Mouse (Mus musculus): ENCODE data around the gene Ccnl2. TPM values are rescaled to one million over a fixed set of nuclear protein-coding genes. Genes with fewer than 3 reads are reported as not detected.

Gene Ccnl2
- 63.4 and 98.7 TPM in 2 replicates for polyA plus RNA-seq (2012; rRNA removed; ENCODE audit: low replicate concordance)

DNA sequence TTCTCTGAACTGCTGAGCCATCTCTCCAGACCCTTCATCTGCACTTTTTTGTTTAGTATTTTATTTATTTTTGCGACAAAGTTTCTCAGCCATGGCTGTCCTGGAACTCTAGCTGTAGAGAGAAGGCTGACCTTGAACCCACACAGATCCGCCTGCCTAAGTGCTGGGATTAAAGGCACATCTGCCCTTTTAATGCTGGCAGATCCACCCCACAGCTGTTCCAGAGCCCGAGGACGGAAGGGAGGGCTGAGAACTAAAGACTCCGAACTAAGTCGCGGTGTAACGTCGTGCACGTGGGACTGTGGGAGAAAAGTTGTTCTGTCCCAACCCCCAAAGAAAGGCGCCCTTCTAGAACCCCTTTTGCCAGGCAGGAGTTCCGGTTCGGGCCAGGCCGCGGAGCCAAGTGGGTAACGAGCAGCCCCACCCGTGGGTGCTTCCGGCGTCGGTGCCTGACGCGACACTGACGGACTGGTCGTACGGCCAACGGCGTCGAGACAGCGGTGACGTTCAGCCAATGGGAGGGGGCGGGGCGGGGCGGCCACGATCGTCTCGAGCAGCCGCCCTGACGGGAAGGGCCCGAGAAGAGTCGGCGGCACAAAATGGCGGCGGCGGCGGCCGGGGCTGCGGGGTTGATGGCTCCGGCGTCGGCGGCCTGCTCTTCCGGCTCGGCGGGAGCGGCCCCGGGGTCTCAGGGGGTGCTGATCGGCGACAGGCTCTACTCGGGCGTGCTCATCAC lies at the start of gene Ccnl2:
TSS of gene Ccnl2 (plus strand) at position 561 of the 736 bp plus-strand sequence.

DNA sequence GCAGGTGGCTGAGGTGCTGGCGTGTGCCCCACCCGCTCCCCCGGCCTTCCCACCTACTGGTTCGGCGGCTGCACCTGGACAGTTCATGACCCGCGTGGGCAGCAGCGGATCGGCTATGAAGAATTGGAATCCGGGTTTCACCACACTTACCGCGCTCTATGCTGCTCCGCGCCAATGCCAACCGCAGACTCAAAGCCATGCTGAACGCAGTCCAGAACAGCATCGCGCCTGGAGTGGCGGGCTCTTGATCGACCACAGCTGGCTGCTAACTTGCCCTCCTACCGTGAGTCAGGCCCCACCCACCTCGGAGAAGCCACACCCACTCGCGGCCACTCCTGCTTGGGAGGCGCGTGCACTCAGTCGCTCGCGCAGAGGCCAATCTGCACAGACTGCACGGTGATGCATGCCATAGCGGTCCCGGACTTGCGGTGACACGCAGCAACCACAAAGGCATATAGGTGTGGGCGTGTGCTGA lies 38.0 kb upstream of the Ccnl2 start, which contains the start of gene Vwa1:
TSS of gene Vwa1 (minus strand) at position 419 of the 475 bp plus-strand sequence.

DNA sequence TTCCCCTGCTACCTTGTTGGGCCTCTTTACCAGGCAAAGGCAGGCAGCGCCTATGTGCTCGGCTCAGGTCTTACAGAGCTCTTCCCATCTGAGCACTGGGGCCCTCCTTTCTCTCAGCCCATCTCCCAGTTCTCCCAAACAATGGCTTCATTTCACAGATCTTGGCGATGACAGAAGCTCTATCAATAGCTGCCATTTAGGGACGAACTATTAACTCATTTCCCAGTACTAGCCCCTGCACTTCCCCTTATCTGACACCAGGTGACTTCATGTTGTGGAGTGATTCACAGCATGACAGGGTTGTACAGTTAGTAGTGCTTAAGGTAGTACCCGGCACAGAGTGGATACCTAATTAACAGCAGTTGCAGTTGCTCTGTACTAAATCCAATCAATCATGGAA lies 26.5 kb upstream of the Ccnl2 start, which contains the start of gene Tmem88b:
TSS of gene Tmem88b (minus strand) at position 56 of the 400 bp plus-strand sequence.

DNA sequence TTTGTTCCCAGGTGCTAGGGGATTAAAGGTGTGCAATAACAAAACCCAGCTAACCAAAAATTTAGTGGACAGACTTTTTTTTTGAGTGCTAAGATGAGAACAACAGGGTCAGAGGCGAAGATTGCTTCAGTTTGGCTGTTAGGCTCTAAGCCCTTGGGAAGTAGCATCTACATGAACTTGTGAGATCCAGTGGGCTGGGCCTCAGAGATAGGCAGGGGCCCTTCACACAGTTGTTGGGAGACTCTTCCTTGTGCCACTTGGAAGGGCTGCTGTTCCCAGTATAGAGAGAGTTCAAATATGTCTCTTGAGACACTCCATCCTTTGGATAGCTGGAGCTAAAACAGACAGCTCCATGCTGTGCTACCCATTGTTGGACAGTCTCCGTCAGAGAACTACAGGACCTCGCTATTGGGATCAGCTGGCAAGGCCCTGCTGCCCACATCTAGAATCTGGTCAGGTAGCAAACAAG lies 22.2 kb upstream of the Ccnl2 start, which contains the start of gene Ankrd65:
TSS of gene Ankrd65 (plus strand) at position 419 of the 469 bp plus-strand sequence.

DNA sequence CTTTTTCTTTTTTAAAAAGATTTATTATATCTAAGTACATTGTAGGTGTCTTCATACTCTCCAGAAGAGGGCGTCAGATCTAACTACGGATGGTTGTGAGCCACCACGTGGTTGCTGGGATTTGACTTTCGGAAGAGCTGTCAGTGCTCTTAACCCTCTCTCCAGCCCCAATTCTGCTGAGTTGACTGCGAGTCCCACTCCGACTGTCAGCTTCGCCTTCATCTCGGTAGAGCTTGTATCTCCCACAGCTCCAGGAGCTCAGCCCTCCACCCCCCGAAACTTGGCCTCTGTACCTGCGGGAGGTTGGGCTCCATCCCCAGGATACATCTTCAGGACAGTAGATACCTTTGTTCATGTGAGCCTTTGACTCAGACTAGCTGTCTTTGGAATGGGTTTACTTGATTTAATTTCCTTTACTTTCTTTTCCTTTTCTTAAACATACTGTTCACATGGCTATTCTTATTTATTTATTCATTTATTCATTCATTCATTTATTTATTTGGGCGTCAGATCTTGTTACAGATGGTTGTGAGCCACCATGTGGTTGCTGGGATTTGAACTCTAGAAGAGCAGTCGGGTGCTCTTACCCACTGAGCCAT lies 9.4 kb upstream of the Ccnl2 start, which contains the start of gene Mrpl20:
TSS of gene Mrpl20 (plus strand) at position 138 of the 599 bp plus-strand sequence.

DNA sequence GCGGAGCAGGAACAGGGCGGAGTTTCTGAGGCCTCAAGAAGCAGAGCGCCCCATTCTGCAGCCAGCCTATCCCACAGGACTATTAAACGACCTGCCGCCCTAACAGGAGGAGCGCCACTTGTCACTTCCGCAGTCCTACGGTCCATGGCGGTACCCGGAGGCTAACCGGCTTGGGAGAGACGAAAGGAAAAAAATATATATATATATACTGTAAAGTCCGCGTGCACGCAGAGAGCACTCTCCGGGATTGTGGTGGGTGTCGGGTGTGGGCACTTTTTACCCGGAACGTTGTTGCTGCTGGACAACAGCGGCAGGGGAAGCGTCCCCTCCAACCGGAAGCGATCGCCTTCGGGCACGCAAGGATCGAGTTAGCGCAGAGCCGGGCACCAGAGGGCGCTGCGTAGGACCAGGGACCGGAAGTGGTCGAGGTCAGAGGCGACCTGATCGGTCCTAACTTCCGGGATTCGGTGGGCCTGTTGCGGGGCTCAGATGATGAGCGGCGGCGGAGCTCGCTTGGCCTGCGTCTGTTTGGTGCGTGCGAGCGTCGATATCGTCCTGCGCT lies 19.0 kb downstream of the Ccnl2 start, which contains the start of gene Aurkaip1:
TSS of gene Aurkaip1 (plus strand) at position 68 of the 562 bp plus-strand sequence.

DNA sequence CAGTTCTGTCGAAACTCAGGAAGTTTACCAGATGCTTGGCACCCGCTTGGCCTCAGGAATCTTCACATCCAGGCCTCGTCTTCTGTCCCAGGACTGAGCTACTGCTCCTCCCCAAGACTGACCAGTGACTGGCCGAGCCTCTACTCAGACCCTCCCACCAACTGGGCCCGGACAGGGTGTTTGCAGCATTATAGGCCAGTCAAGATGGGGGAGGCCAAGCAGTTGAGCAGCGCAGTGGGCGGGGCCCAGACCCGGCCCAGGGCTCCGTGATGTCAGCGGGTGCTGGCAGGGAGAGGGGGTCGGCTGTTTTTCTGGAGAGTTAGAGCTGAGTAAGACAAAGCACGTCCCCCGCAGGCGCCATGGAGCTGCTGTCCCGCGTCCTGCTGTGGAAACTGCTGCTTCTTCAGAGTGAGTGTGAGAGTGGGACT lies 27.2 kb downstream of the Ccnl2 start, which contains the start of gene Mxra8:
TSS of gene Mxra8 (plus strand) at position 198 of the 428 bp plus-strand sequence.

DNA sequence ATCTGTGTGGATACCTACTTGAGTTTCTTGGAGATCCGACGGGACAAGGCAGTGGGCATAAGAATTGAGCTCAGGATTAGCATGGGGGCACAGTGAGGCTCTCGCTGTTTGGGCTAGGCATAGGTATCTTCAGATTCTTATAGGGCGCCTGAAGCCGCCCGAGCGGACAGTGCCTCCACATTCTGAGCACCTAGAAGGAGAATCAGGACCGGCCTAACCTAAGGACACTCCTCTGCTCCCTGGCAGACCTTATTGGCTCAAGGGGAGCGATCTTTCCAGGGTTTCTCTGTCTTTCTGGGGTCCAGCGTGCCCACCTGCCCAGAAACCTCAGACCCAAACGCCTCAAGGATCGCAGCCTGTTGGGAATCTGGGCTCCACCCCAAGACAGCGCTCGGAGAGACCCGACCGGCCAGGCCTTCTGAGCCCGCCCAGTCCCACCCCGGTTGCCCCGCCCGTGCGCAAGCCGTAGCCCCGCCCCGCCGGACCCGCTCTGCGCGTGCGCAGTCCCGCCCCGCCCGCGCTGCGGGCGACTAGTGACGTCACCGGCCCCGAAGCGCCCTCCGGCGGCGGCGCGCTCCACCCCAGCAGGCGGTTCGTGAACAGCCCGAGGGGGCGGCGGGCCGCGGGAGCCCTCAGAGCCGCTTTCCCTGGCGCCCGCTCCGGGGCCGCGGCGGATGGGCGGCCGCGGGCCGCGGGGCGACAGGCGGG lies 34.7 kb downstream of the Ccnl2 start, which contains the start of gene Dvl1:
TSS of gene Dvl1 (plus strand) at position 532 of the 708 bp plus-strand sequence.

DNA sequence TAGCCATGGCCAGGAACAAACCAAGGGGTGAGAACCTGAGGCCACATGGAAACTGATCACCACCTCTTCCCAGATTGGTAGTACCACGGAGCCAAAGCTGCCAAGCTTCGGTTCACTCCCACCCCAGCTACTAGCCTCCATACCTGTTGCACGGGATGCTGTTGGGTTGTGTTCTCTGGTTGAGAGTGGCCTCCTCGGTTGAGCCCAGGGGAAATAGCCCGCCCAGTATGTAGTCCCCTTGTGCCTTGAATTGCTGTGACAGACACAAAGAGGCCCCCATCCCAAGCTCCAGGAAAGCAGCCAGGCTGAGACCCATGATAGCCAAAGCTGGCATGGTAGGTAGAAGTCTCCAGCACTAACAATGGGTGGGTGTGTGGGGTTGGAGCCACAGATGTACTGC lies 50.7 kb downstream of the Ccnl2 start, which contains the start of gene Tas1r3:
TSS of gene Tas1r3 (minus strand) at position 362 of the 400 bp plus-strand sequence.

DNA sequence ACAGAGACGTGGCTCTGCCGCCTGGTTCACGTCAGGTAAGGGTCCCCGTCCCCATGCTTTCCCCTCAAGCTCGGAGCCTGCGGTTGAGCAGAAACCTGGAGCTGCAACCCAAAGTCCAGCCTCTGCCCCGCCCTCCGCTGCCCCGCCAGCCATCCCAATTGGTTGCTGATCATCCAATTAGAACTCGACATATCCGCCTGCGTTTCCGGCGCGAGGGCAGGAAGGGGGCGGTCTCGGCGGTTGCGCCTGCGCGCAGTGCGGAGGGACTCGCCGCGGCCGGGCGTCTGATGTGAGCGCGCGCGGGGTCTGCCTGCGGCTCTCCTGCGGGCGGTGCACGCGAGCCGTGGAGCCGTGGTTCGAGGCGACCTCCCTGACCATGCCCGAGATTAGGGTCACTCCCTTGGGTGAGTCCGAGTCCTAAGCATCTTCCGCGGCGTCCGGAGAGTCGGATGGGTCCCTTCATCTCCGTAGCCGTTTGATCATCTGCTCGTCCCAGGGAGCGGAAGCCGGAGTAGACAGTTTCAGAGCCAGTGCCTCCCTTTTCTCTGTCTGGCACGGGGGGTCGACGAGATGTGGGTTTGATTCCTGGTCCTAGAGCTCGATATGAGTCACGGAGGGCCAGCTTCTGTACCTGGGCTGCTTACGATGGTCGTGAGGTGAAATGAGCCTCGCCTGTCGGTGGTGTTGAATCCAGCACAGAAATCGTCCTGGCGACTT lies 57.2 kb downstream of the Ccnl2 start, which contains the start of the genes Cptp and Ints11:
TSS of gene Cptp (minus strand) at position 124 of the 717 bp plus-strand sequence.
TSS of gene Ints11 (plus strand) at position 230 of the 717 bp plus-strand sequence.

Other genes starting within 250 kb of the Ccnl2 start
- gene Slc35e2, start 211.1 kb upstream of the Ccnl2 start, polyA plus RNA-seq (2012; rRNA removed; ENCODE audit: low replicate concordance), result 9.1 and 11.8 TPM in 2 replicates
- 16.8 and 20.2 TPM in 2 replicates for gene Cdk11b, start 187.6 kb upstream of the Ccnl2 start, polyA plus RNA-seq (2012; rRNA removed; ENCODE audit: low replicate concordance)
- gene Gm10563, start 167.1 kb upstream of the Ccnl2 start, polyA plus RNA-seq (2012; rRNA removed; ENCODE audit: low replicate concordance), result not detected in 2 replicates
- gene Mmp23, start 159.1 kb upstream of the Ccnl2 start, polyA plus RNA-seq (2012; rRNA removed; ENCODE audit: low replicate concordance), result 52.3 and 103 TPM in 2 replicates
- 64.0 and 102 TPM in 2 replicates for gene Mib2, start 143.3 kb upstream of the Ccnl2 start, polyA plus RNA-seq (2012; rRNA removed; ENCODE audit: low replicate concordance)
- gene Fndc10, start 118.1 kb upstream of the Ccnl2 start, polyA plus RNA-seq (2012; rRNA removed; ENCODE audit: low replicate concordance), result 21.6 and 35.6 TPM in 2 replicates
- gene Ssu72, start 107.7 kb upstream of the Ccnl2 start, polyA plus RNA-seq (2012; rRNA removed; ENCODE audit: low replicate concordance), result 88.8 and 157 TPM in 2 replicates
- 2.1 and 2.6 TPM in 2 replicates for gene Tmem240, start 77.7 kb upstream of the Ccnl2 start, polyA plus RNA-seq (2012; rRNA removed; ENCODE audit: low replicate concordance)
- 140 and 144 TPM in 2 replicates for gene Atad3a, start 51.4 kb upstream of the Ccnl2 start, polyA plus RNA-seq (2012; rRNA removed; ENCODE audit: low replicate concordance)
- 24.1 and 41.9 TPM in 2 replicates for gene Vwa1, start 37.8 kb upstream of the Ccnl2 start, polyA plus RNA-seq (2012; rRNA removed; ENCODE audit: low replicate concordance)
- gene Tmem88b, start 26.6 kb upstream of the Ccnl2 start, polyA plus RNA-seq (2012; rRNA removed; ENCODE audit: low replicate concordance), result 1.9 and 2.6 TPM in 2 replicates
- gene Ankrd65, start 22.1 kb upstream of the Ccnl2 start, polyA plus RNA-seq (2012; rRNA removed; ENCODE audit: low replicate concordance), result 0.32 and 0.54 TPM in 2 replicates
- 47.4 and 59.6 TPM in 2 replicates for gene Mrpl20, start 9.6 kb upstream of the Ccnl2 start, polyA plus RNA-seq (2012; rRNA removed; ENCODE audit: low replicate concordance)
- gene Aurkaip1, start 18.8 kb downstream of the Ccnl2 start, polyA plus RNA-seq (2012; rRNA removed; ENCODE audit: low replicate concordance), result 149 and 245 TPM in 2 replicates
- gene Mxra8, start 27.2 kb downstream of the Ccnl2 start, polyA plus RNA-seq (2012; rRNA removed; ENCODE audit: low replicate concordance), result 274 and 383 TPM in 2 replicates
- 153 and 223 TPM in 2 replicates for gene Dvl1, start 34.9 kb downstream of the Ccnl2 start, polyA plus RNA-seq (2012; rRNA removed; ENCODE audit: low replicate concordance)
- gene Tas1r3, start 50.9 kb downstream of the Ccnl2 start, polyA plus RNA-seq (2012; rRNA removed; ENCODE audit: low replicate concordance), result 1.3 and 1.5 TPM in 2 replicates
- gene Cptp, start 57.0 kb downstream of the Ccnl2 start, polyA plus RNA-seq (2012; rRNA removed; ENCODE audit: low replicate concordance), result 32.4 and 36.2 TPM in 2 replicates
- gene Ints11, start 57.1 kb downstream of the Ccnl2 start, polyA plus RNA-seq (2012; rRNA removed; ENCODE audit: low replicate concordance), result 33.7 and 47.4 TPM in 2 replicates
- 61.9 and 134 TPM in 2 replicates for gene Pusl1, start 79.3 kb downstream of the Ccnl2 start, polyA plus RNA-seq (2012; rRNA removed; ENCODE audit: low replicate concordance)
- gene Acap3, start 79.3 kb downstream of the Ccnl2 start, polyA plus RNA-seq (2012; rRNA removed; ENCODE audit: low replicate concordance), result 43.7 and 50.5 TPM in 2 replicates
- 39.4 and 89.6 TPM in 2 replicates for gene Ube2j2, start 131.3 kb downstream of the Ccnl2 start, polyA plus RNA-seq (2012; rRNA removed; ENCODE audit: low replicate concordance)
- gene C1qtnf12, start 149.8 kb downstream of the Ccnl2 start, polyA plus RNA-seq (2012; rRNA removed; ENCODE audit: low replicate concordance), result 113 and 117 TPM in 2 replicates
- gene B3galt6, start 180.2 kb downstream of the Ccnl2 start, polyA plus RNA-seq (2012; rRNA removed; ENCODE audit: low replicate concordance), result 5.2 and 10.7 TPM in 2 replicates
- gene Sdf4, start 180.4 kb downstream of the Ccnl2 start, polyA plus RNA-seq (2012; rRNA removed; ENCODE audit: low replicate concordance), result 61.5 and 63.6 TPM in 2 replicates
- 28.1 and 40.7 TPM in 2 replicates for gene Tnfrsf4, start 201.4 kb downstream of the Ccnl2 start, polyA plus RNA-seq (2012; rRNA removed; ENCODE audit: low replicate concordance)
- 22.0 and 26.1 TPM in 2 replicates for gene Tnfrsf18, start 213.7 kb downstream of the Ccnl2 start, polyA plus RNA-seq (2012; rRNA removed; ENCODE audit: low replicate concordance)
- gene Ttll10, start 246.9 kb downstream of the Ccnl2 start, polyA plus RNA-seq (2012; rRNA removed; ENCODE audit: low replicate concordance), result 4.0 and 4.9 TPM in 2 replicates